Mouse (Mus musculus) midbrain, embryonic 10.5 days (tissue): ENCODE measurements around the gene Hoxb6. TPM values are rescaled to one million over a fixed set of nuclear protein-coding genes. Genes with fewer than 3 reads are reported as not detected.

Experiments used
- DNase-seq: peaks from one replicate; pipeline ENCODE4 v3.0.0-alpha.2; 2017; ENCODE audit warnings: low spot score
- H3K27ac ChIP-seq: fragments of 300-500 bp; sonication (generic); replicated peaks from 2 replicates; pipeline ENCODE4 v1.5.1; 2016; ENCODE audit warnings: mild to moderate bottlenecking
- H3K27me3 ChIP-seq: fragments of 300-500 bp; sonication (generic); 2 replicates; pipeline ENCODE4 v1.6.1; 2016; ENCODE audit warnings: low read depth, mild to moderate bottlenecking; ENCODE audit not compliant: poor library complexity, severe bottlenecking
- H3K36me3 ChIP-seq: fragments of 300-500 bp; sonication (generic); 2 replicates; pipeline ENCODE4 v1.6.1; 2016; ENCODE audit warnings: mild to moderate bottlenecking, moderate library complexity
- H3K4me1 ChIP-seq: fragments of 300-500 bp; sonication (generic); 2 replicates; pipeline ENCODE4 v1.6.1; 2016
- H3K4me3 ChIP-seq: fragments of 300-500 bp; sonication (generic); 2 replicates; pipeline ENCODE4 v1.5.1; 2016; ENCODE audit warnings: mild to moderate bottlenecking, moderate library complexity
- H3K9me3 ChIP-seq: fragments of 300-500 bp; sonication (generic); replicated peaks from 2 replicates; pipeline ENCODE4 v1.6.1; 2016; ENCODE audit warnings: mild to moderate bottlenecking
- WGBS: fragments of 180-500 bp; shearing (Covaris S2); methylation state at CpG from one replicate; pipeline ENCODE4 v1.1.7; 2016; 5-methylcytosine and 5-hydroxymethylcytosine counted together
- polyA plus RNA-seq: library from polyadenylated mRNA; unstranded; fragments of >200 nt; fragmentation: Nextera tagmentation; extraction: Ambion mirVana; gene quantifications from 2 replicates; pipeline ENCODE4 v1.2.1, GENCODE M21; 2016

Hoxb6 gene
- polyA plus RNA-seq, 1 experiment from 2014 or later: not detected

GRCm38 (mm10) chr11:96311520-96312417 is 19.5 kb downstream of the Hoxb6 start:
- WGBS: under 1% methylated on average over 31 of the region's 31 CpGs
- Histone ChIP-seq H3K27ac (no peak overlapping the region), H3K36me3 (no peaks in the 10 kb centered on the region), H3K9me3 (no peaks in the 10 kb centered on the region), H3K4me3 (no peak overlapping the region), H3K27me3 (peaks cover 100% of the 10 kb centered on the region), H3K4me1 (peaks cover 7% of the 10 kb centered on the region)
- DNase-seq: peak; percentile 77

GRCm38 (mm10) chr11:96313134-96313533 is 20.9 kb downstream of the Hoxb6 start:
- no peak for DNase-seq
- WGBS: 18% methylated on average over 2 of the region's 2 CpGs
- H3K4me1 ChIP-seq: peaks cover 11% of the 10 kb centered on the region

DNA sequence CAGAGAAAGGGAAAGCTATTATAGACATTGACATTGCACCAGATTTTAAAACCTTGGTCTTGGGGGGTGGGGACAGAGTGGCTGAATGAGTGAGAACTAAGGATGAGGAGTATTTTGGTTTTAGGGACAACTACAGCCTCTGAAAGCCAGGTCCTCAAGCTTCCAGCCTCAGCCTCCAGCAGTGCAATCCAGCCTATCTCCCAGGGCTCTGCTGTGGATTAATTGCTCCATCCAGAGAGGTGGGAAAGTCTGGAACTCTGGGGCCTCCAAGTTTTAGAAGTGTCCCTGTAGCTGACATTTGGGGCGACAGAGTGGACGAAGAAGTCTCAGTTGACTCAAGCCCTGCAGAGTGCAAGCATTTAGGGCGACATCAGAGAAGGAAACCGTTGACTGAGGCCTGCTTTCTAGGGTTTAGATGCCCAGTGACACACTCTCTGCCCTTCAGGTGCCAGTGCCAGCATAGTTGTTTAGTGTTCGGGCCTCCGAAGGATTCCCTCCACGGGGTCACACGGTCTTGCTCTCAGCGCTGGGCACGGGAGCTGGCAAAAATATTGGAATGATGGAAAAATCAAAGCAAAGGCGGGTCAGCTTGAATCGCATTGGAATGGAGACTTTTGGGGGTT is 21.6 kb downstream of the Hoxb6 start:
- DNase-seq: no peak
- Histone ChIP-seq H3K4me3 (no peak overlapping the region), H3K27me3 (peaks cover 100% of the 10 kb centered on the region), H3K27ac (no peak overlapping the region), H3K4me1 (peaks cover 17% of the 10 kb centered on the region), H3K36me3 (no peaks in the 10 kb centered on the region), H3K9me3 (no peaks in the 10 kb centered on the region)
- WGBS: 2% methylated on average over 12 of the region's 12 CpGs

More at GRCm38 (mm10) chr11:96313134-96313533, 20.9 kb downstream of the Hoxb6 start:
- no peak overlapping the region for H3K27ac ChIP-seq
- no peaks in the 10 kb centered on the region for H3K9me3 ChIP-seq
- peaks cover 100% of the 10 kb centered on the region for H3K27me3 ChIP-seq
- H3K4me3 ChIP-seq: no peak overlapping the region
- H3K36me3 ChIP-seq: no peaks in the 10 kb centered on the region

DNA sequence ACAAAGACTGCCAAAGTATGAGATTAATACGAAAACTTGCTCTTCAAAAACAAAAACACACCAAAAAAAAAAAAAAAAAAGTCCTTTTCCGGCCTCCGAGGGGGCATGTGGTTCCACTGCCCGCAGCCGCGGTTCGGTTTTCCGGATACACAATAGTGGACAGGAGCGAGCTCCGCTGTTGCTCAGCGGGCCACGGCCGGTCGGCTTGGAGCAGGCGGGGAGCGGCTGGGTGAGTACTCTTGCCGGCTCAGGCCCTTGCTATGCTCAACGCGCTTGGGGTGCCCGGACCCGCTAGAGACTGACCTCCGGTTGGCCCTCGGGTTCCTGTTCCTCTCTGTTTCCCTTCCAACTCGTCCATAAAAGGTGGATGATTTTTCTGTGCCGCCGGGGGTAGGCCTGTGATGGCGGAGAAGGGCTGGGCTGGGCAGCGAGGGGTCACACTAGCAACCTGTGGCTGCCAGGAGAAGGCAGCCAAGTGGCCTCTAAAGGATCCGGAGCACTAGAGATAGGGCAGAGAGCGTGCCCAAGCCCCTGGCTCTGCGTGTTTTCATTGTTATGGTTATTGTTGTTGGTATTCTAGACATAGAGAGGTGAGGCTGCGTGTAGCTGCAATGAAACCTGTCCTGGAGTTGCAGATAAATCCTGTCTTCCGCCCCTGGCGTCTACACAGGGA is 22.5 kb downstream of the Hoxb6 start:
- H3K4me1 ChIP-seq: peaks cover 21% of the 10 kb centered on the region
- no peaks in the 10 kb centered on the region for H3K36me3 ChIP-seq
- H3K27ac ChIP-seq: no peak overlapping the region
- under 1% methylated on average over 34 of the region's 34 CpGs for WGBS
- H3K4me3 ChIP-seq: no peak overlapping the region
- peaks cover 100% of the 10 kb centered on the region for H3K27me3 ChIP-seq
- no peaks in the 10 kb centered on the region for H3K9me3 ChIP-seq
- DNase-seq: peak; percentile 64

GRCm38 (mm10) chr11:96315344-96315681 is 23.0 kb downstream of the Hoxb6 start:
- 5% methylated on average over 5 of the region's 5 CpGs for whole genome bisulfite sequencing
- Histone ChIP-seq H3K4me1 (peaks cover 25% of the 10 kb centered on the region), H3K9me3 (no peaks in the 10 kb centered on the region), H3K36me3 (no peaks in the 10 kb centered on the region), H3K4me3 (no peak overlapping the region), H3K27ac (no peak overlapping the region), H3K27me3 (peaks cover 100% of the 10 kb centered on the region)
- DNase-seq: no peak

DNA sequence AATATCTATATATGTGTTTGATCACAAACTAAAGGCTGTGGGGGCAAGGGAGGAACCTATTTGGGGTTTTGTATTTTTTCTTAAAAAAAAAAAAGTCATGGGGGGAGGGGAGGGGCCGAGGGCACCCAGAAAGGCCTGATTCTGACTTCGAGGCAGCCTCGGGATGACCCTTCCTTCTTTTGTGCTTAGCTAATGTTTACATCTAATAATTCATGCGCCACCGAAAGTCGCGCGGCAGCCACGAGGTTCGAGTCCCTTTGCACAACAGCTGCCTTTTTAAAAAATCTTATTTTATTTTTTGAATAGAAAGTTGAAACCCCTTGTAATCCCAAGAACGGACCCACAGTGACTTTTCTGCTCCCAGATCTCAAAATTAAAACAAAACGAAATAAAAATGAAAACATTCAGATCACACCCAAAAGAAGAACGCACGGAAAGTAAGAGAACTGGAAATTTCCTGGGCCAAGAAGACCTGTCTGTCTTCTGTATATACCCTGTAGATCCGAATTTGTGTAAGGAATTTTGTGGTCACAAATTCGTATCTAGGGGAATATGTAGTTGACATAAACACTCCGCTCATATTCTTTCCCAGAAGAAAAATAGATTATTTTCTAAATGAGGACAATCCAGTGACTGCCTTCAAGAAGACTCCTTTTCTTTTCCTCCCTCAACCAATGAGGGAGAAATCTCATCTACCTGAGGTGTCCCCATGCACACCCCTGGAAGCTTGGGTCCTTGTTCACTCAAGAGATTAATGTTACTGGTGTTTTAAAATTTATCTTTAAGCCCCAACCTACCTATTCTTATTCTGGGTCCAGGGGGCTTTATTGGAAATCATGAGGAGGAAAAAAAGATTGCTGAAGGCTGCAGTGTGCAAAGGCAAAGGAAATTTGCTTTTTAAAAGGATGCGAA is 24.7 kb downstream of the Hoxb6 start:
- Histone ChIP-seq H3K36me3 (no peaks in the 10 kb centered on the region), H3K27ac (no peak overlapping the region), H3K4me3 (no peak overlapping the region), H3K27me3 (peaks cover 100% of the 10 kb centered on the region), H3K9me3 (no peaks in the 10 kb centered on the region), H3K4me1 (peaks cover 21% of the 10 kb centered on the region)
- no peak for DNase-seq
- WGBS: 8% methylated on average over 18 of the region's 18 CpGs

GRCm38 (mm10) chr11:96317608-96318367 is 25.5 kb downstream of the Hoxb6 start, which contains the start of gene Hoxb4:
Gene Hoxb4 (plus strand): TSS chr11:96318267.
- DNase-seq: peak; percentile 62
- Histone ChIP-seq H3K36me3 (no peaks in the 10 kb centered on the region), H3K4me1 (peaks cover 18% of the 10 kb centered on the region), H3K27ac (no peak within 1 kb of the TSS), H3K9me3 (no peaks in the 10 kb centered on the region), H3K4me3 (peak within 1 kb of the TSS; percentile 51), H3K27me3 (peaks cover 100% of the 10 kb centered on the region)
- WGBS: 2% methylated on average over 28 of the region's 28 CpGs

DNA sequence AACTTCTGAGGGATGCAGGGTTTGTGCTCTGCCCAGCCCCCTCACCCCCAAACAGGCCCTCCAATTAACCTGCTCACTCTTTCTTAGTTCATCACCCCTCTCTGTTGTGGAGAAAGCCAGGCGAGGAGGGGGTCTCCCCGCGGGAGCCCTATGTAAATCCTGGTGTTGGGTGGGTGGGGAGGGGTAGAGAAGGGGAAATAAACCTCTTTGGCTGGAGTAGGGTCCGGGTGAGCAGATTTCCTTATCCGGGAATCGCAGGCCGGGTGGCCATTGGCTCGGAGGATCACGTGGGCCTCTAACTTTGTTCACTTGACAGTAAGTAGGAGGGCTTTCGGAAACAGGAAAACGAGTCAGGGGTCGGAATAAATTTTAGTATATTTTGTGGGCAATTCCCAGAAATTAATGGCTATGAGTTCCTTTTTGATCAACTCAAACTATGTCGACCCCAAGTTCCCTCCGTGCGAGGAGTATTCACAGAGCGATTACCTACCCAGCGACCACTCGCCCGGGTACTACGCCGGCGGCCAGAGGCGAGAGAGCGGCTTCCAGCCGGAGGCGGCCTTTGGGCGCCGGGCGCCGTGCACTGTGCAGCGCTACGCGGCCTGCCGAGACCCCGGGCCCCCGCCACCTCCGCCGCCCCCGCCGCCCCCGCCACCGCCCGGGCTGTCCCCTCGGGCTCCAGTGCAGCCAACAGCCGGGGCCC is 26.2 kb downstream of the Hoxb6 start:
- Histone ChIP-seq H3K4me1 (peaks cover 18% of the 10 kb centered on the region), H3K9me3 (no peaks in the 10 kb centered on the region), H3K27me3 (peaks cover 100% of the 10 kb centered on the region), H3K36me3 (no peaks in the 10 kb centered on the region), H3K4me3 (peak overlapping the region; percentile 51), H3K27ac (no peak overlapping the region)
- DNase-seq: peak; percentile 78
- WGBS: under 1% methylated on average over 45 of the region's 45 CpGs

DNA sequence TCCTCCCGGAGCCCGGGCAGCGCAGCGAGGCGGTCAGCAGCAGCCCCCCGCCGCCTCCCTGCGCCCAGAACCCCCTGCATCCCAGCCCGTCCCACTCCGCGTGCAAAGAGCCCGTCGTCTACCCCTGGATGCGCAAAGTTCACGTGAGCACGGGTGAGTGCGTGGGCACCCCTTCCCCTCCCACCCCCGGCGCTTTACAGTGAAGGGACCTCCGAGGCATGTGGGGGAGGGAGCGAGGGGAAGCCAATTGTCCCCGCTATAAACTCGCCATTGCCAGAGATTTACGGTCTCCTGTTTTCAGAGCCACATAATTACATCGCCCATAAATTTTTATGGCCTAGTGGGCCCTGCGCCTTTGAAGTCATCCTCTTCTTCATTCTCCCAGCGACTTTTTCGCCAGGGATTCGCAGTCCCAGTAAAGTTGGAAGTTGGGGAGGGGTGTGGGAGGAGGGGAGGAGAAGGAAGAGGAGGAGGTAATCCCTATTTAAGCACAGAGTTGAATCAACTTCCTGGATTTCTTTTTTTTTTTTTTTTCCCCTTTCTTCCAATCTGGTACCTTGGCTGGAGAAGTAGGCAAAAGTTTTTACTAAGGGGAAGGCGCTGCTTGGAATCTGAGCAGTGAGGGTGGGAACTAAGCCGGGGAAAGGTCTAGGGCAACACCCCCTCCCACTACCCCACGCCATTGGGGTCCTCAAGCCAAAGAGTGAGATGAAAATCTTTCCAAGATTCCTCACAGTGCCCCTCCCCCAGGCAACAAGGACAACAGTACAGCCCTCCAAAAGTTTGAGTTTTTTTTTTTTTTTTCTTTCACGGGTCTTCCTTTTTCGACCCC is 27.0 kb downstream of the Hoxb6 start:
- WGBS: under 1% methylated on average over 33 of the region's 34 CpGs

GRCm38 (mm10) chr11:96319910-96320309 is 27.6 kb downstream of the Hoxb6 start:
- Histone ChIP-seq H3K36me3 (no peaks in the 10 kb centered on the region), H3K27me3 (peaks cover 100% of the 10 kb centered on the region), H3K4me3 (no peak overlapping the region), H3K27ac (no peak overlapping the region), H3K4me1 (peaks cover 18% of the 10 kb centered on the region), H3K9me3 (no peaks in the 10 kb centered on the region)
- DNase-seq: no peak
- WGBS: under 1% methylated on average over 29 of the region's 29 CpGs

More for the DNA sequence above, 27.0 kb downstream of the Hoxb6 start:
- Histone ChIP-seq H3K4me1 (peaks cover 18% of the 10 kb centered on the region), H3K27me3 (peaks cover 100% of the 10 kb centered on the region), H3K4me3 (peak overlapping the region; percentile 51), H3K27ac (no peak overlapping the region), H3K9me3 (no peaks in the 10 kb centered on the region), H3K36me3 (no peaks in the 10 kb centered on the region)
- no peak for DNase-seq
